Mouse (Mus musculus) thymus, postnatal 4 days (tissue): ENCODE results near the gene Zbtb12.
"Not testable (repeated sequence)": the region's sequence is repeated elsewhere in the genome, so short reads cannot be mapped to it uniquely, and the experiment has no call there.

Source experiments
- DNase-seq: peaks from one replicate; pipeline ENCODE4 v3.0.0; 2021

Gene Zbtb12

GRCm38 (mm10) chr17:34879336-34879879 is at the start of gene Zbtb12:
Gene Zbtb12 (plus strand): TSS chr17:34879483.
- DNase-seq: no peak

GRCm38 (mm10) chr17:34830776-34831175 is 48.5 kb upstream of the Zbtb12 start:
- not testable (repeated sequence) for DNase-seq

GRCm38 (mm10) chr17:34836155-34836855 is 43.0 kb upstream of the Zbtb12 start:
- no peak for DNase-seq

- DNase-seq: peak; percentile 93
These were observed 42.4 kb upstream of the Zbtb12 start, which contains the start of the genes Stk19 and Dxo for GRCm38 (mm10) chr17:34836856-34837221. Gene Stk19 (minus strand): TSS chr17:34836945. Gene Dxo (plus strand): TSS chr17:34837019.

- DNase-seq: peak; percentile 24
These were observed 41.6 kb upstream of the Zbtb12 start for GRCm38 (mm10) chr17:34837464-34838324.

GRCm38 (mm10) chr17:34838785-34839184 is 40.5 kb upstream of the Zbtb12 start:
- no peak for DNase-seq

GRCm38 (mm10) chr17:34840736-34841307 is 38.5 kb upstream of the Zbtb12 start:
- DNase-seq: no peak

GRCm38 (mm10) chr17:34844884-34845283 is 34.4 kb upstream of the Zbtb12 start:
- DNase-seq: no peak

GRCm38 (mm10) chr17:34847192-34847591 is 32.1 kb upstream of the Zbtb12 start:
- no peak for DNase-seq

GRCm38 (mm10) chr17:34847615-34848014 is 31.7 kb upstream of the Zbtb12 start:
- DNase-seq: no peak

- DNase-seq: peak; percentile 99
These were observed 29.4 kb upstream of the Zbtb12 start, which contains the start of the genes Skiv2l and Nelfe for GRCm38 (mm10) chr17:34849722-34850516. Gene Skiv2l (minus strand): TSS chr17:34850210. Gene Nelfe (plus strand): TSS chr17:34850391.

- DNase-seq: peak; percentile 31
These were observed 28.7 kb upstream of the Zbtb12 start for GRCm38 (mm10) chr17:34850517-34851125.

- no peak for DNase-seq
These were observed 25.8 kb upstream of the Zbtb12 start for GRCm38 (mm10) chr17:34853511-34853910.

- no peak for DNase-seq
These were observed 24.5 kb upstream of the Zbtb12 start for GRCm38 (mm10) chr17:34854761-34855160.

- peak; percentile 70 for DNase-seq
These were observed 23.5 kb upstream of the Zbtb12 start for GRCm38 (mm10) chr17:34855825-34856224.

GRCm38 (mm10) chr17:34858670-34859069 is 20.6 kb upstream of the Zbtb12 start:
- DNase-seq: no peak

- no peak for DNase-seq
These were observed 18.8 kb upstream of the Zbtb12 start for GRCm38 (mm10) chr17:34860514-34860913.

- DNase-seq: no peak
These were observed 17.4 kb upstream of the Zbtb12 start for GRCm38 (mm10) chr17:34861704-34862415.

- no peak for DNase-seq
These were observed 16.7 kb upstream of the Zbtb12 start, which contains the start of gene Cfb for GRCm38 (mm10) chr17:34862416-34863081. Gene Cfb (minus strand): TSS chr17:34862518.

- no peak for DNase-seq
These were observed 13.3 kb upstream of the Zbtb12 start for GRCm38 (mm10) chr17:34865981-34866380.
